ENCODE assay signal across 1 mouse cellular context in the genomic region with DNA sequence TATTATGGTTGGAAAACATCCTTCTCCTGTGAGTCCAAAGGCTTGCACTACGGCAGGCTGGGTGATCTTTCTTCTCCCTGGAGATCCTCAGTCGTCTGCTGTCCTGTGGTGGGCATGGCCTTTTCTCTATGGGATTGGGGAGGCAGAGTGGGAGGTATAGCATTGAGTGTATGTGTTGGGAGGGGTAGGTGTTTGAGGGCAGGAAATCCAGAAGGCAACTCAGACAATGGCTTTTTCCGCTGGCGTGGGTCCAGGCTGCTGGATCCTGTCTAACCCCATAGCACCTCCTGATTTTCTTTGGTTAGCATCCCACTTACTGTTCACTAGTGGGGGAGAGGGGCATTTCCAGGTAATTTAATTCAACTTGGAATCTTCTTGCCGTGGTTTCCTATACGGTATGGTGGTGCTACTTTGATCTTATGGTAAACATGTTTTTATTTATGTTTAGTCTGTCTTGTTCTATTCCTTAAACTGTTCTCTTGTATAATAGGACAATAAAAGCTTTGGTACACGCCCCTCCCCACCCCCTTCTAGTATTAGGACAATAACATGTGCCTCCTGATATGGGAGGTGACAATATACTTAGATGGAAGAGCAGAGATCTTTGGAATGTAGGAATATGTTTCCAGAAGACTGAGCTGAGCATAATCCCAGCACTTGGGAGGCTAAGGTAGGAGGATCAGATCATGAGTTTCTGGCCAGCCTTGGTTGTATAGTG.
TF ChIP-seq lines count a peak whose summit lies in the region.

No protein-coding gene starts in this region.

TF ChIP-seq in myocyte, 11 proteins besides CTCF, POLR2A, EP300 and RAD21 (continued from another document):
- TF ChIP-seq MYOG (IDR thresholded peaks at IDR 0.05; ENCODE audit: control insufficient read depth in 1 of 3, insufficient read depth in 1 of 3, insufficient read length in 2 of 3, low read depth in 2 of 3) (no peak), TCF3 (IDR thresholded peaks at IDR 0.05; ENCODE audit: insufficient read length, low read depth) (no peak), MAX (IDR thresholded peaks at IDR 0.05; ENCODE audit: low read depth) (no peak), TCF12 (IDR thresholded peaks at IDR 0.05; ENCODE audit: insufficient read depth, poor library complexity, severe bottlenecking) (no peak)
